Mouse (Mus musculus) A20 (cell line): ENCODE results near the gene Papola.
A peak's percentile ranks its signal among the peaks of the same experiment; 100 is the strongest.

ENCODE experiments used
- DNase-seq: peaks from one replicate; pipeline ENCODE4 v3.0.0-alpha.2; 2011; ENCODE audit warnings: low read depth, low spot score

Gene Papola

GRCm38 (mm10) chr12:105862072-105862471, 77.6 kb downstream of the Papola start:
- DNase-seq: no peak

GRCm38 (mm10) chr12:105862607-105863006, 78.1 kb downstream of the Papola start:
- DNase-seq: no peak

- no peak for DNase-seq
Observed at GRCm38 (mm10) chr12:105863436-105863835, 78.9 kb downstream of the Papola start.

GRCm38 (mm10) chr12:105867646-105868045, 83.2 kb downstream of the Papola start:
- no peak for DNase-seq

GRCm38 (mm10) chr12:105869242-105869641, 84.7 kb downstream of the Papola start:
- DNase-seq: peak; percentile 49

- DNase-seq: no peak
Observed at GRCm38 (mm10) chr12:105869696-105870095, 85.2 kb downstream of the Papola start.

GRCm38 (mm10) chr12:105873283-105873682, 88.8 kb downstream of the Papola start:
- DNase-seq: peak; percentile 62

- no peak for DNase-seq
Observed at GRCm38 (mm10) chr12:105875112-105875511, 90.6 kb downstream of the Papola start.

GRCm38 (mm10) chr12:105876521-105876920, 92.0 kb downstream of the Papola start:
- no peak for DNase-seq

- DNase-seq: no peak
Observed at GRCm38 (mm10) chr12:105876931-105877330, 92.4 kb downstream of the Papola start.

GRCm38 (mm10) chr12:105878746-105879145, 94.3 kb downstream of the Papola start:
- DNase-seq: no peak

- no peak for DNase-seq
Observed at GRCm38 (mm10) chr12:105883799-105884514, 99.5 kb downstream of the Papola start.

- no peak for DNase-seq
Observed at GRCm38 (mm10) chr12:105884515-105885323, 100.2 kb downstream of the Papola start.
